Mouse (Mus musculus): Measurements from ENCODE around the gene Srrm4. TPM values are rescaled to one million over a fixed set of nuclear protein-coding genes. Genes with fewer than 3 reads are reported as not detected.

Gene Srrm4
- not detected for polyA plus RNA-seq (2017; shearing (Covaris generic))

DNA sequence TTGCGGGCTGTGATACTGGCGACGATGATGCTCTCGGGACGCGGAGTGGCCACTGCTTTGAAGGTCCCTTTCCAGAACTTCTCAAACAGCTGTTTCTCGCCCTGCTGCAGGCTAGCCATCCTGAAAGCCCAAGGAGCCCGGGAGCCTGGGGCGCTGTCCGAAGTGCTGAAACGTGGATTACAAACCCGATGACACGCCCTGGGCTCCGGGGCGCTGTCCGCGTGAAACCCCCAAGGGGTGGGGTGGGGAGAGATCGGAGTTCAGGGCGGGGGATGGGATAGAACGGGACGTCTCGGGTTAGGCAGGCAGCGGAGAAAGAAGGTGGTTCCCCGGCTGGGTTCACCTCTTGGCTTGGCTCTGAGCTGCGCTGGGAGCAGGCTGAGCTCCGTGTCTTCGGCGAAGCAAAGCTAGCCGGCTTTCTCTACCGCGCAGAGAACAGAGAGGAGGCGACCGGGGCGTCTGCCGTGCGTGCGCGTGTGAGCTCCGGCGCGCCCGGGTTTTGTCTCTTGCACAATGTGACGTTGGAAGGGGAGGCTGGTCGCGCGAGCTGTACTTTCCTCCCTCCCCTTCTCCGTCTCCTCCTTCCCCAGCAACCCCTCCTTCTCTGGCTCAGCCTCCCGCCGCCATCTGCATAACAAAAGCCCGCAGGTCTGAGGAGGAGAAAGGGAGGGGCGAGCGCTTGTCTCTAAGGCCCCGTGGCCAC, at the start of gene Srrm4:
Gene Srrm4 (minus strand): TSS at position 472 of the 703 bp plus-strand sequence.
- ATAC-seq = no peak

- no peak for ATAC-seq
Measured at GRCm38 (mm10) chr5:116592801-116593430, 1.3 kb upstream of the Srrm4 start.

DNA sequence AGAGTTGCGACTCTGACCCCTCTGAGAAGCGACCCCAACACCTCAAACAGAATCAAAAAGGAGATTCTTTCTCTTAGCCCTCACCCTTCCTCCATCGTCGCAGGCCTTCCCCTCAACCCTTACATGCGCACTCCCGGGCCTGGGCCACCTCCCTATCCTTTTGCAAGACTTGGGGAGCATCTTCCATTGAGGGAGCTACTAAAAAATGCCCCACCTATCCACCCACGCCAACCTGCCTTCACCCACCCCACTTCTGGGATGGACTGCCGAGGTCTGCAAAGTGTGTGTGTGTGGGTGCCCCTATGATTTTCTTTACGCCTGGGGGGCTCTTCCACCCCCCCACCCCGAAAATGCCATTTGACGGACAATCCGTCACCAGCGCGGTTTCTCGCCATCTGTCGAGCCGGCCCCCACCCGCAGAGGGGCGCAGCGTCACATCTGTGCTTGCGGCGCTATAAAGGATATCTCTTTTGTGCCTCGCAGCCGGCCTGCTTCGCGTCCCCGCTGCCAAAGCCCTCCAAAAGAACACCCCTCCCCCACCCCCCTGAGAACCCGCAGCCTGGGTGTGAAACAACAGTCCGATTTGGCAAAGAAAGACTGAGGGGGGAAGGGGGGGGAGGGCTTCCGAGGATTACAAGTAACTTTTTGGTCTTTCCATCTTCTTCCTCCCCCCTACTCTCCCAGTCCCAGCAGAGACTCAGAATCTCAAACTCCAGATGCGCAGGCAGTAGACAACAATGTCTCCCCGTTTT, 608 bp upstream of the Srrm4 start:
- ATAC-seq = no peak

- no peak for ATAC-seq
Measured at GRCm38 (mm10) chr5:116590698-116591097, 919 bp downstream of the Srrm4 start.

DNA sequence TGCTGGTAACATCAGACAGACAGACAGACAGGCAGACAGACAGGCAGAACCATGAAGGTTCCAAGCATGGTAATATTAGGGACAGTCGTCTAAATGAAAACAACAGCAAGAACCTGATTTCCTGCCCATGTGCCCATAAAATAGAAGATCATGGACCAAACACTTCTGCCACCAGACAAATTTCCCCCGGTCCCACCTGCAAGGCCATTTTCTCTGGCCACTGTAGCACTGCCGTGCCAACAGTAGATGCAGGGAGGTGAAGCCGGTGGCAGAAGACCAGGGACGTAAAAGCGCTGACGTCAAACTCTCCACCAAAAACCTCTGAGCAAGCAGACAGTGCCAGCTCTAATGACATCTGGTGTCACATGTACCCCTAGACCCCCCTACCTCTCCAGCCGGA, 2.0 kb downstream of the Srrm4 start:
- ATAC-seq = no peak

DNA sequence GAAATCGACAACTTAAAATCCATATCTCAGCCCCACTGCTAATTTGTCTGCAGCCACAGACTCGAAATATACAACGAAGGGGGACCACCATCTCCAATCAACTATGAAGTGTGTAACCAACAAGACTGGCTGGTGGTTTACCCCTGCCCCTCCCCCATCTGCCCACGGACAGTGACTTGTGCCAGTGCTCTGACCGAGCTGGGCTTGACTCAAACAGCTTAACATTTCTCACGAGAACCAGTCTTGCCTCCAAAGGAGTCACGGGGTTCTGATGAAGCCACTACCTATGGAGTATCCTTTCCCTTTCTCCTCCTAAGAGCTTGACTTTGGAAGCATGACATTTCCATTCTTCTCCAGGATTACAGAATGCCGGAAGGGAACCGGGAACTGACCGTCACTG, 2.8 kb downstream of the Srrm4 start:
- no peak for ATAC-seq

DNA sequence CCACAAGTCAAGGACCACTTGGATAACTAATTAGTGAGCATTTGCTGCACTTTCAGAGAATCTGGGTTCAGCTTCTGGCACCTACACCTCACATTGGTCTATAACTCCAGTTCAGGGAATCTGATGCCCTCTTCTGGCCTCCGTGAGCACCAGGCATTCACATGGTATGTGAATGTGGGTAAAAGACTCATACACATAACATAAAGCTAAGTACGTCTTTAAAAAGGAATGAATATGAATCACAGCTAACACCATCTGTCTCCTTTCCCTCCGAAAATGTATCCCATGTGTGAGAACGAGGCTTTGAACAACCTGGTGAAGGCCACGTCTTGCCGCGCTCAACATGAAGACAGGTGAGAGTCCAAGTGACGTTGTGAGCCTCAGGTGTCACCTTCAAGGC, 12.1 kb downstream of the Srrm4 start:
- ATAC-seq = no peak

GRCm38 (mm10) chr5:116577082-116577481, 14.5 kb downstream of the Srrm4 start:
- no peak for ATAC-seq

DNA sequence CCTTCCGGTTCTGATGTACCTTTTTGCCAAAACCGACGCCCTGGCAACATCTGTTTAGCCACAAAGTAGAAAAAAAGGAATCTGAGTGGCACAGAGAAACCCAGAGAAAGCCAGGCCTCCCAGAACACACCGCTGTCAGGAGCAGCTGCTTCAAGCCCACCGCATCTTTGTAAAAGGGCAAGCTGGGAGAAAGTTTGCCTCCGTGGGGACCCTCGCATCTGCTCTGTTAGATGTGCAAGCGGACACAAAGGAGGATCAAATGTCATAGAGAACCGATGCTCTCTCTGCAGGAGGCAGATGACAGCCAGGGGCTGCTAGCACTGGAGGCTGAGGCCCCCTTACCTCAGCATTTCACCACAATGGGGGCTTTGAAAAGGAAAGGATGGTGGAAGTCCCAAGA, 18.3 kb downstream of the Srrm4 start:
- no peak for ATAC-seq

- ATAC-seq = no peak
Measured at GRCm38 (mm10) chr5:116571936-116572335, 19.7 kb downstream of the Srrm4 start.

- ATAC-seq = no peak
Measured at GRCm38 (mm10) chr5:116571232-116571861, 20.3 kb downstream of the Srrm4 start.

- ATAC-seq = no peak
Measured at GRCm38 (mm10) chr5:116570566-116570965, 21.1 kb downstream of the Srrm4 start.

GRCm38 (mm10) chr5:116569629-116570028, 22.0 kb downstream of the Srrm4 start:
- no peak for ATAC-seq

- no peak for ATAC-seq
Measured at GRCm38 (mm10) chr5:116568050-116568449, 23.6 kb downstream of the Srrm4 start.

- no peak for ATAC-seq
Measured at GRCm38 (mm10) chr5:116567298-116567697, 24.3 kb downstream of the Srrm4 start.

GRCm38 (mm10) chr5:116566385-116567045, 25.1 kb downstream of the Srrm4 start:
- no peak for ATAC-seq

- ATAC-seq = no peak
Measured at GRCm38 (mm10) chr5:116565573-116565972, 26.0 kb downstream of the Srrm4 start.

DNA sequence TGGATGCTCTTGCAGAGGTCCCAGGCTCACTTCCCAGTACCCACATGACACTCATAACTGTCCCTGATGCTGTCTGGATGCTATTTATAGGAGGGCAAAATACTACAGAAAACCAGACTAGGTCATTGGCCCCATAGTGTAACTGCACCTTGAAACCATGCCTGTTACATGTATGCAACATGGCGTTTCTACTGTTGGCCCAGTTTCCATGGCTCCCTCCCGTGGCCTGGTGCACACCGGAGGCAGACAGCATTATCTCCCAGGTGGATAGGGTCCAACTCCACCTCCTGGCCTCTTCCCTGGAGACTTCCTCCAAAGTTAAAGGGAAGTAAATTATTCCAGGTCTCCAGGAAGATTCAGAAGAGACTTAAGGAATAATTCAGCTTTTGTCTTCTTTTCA, 27.2 kb downstream of the Srrm4 start:
- ATAC-seq = no peak

DNA sequence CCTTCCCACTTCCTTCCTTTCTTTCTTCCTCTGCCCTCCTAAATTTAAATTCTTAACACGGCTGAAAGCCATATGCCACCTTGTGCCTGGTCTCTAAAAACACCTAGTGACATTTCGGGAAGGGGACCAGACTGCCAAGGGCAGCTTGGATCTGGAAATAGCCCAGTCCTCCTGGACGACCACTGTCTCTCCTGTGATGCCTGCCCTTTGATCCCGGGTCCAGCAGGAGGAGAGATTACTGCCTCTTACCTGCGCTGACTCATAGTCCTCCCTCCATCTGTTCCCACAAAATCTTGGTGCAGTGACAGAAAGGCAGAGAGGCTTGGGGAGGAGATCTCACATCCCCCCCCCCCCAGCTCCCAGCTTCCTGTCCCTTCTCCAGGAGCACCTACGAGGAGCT, 27.9 kb downstream of the Srrm4 start:
- no peak for ATAC-seq

DNA sequence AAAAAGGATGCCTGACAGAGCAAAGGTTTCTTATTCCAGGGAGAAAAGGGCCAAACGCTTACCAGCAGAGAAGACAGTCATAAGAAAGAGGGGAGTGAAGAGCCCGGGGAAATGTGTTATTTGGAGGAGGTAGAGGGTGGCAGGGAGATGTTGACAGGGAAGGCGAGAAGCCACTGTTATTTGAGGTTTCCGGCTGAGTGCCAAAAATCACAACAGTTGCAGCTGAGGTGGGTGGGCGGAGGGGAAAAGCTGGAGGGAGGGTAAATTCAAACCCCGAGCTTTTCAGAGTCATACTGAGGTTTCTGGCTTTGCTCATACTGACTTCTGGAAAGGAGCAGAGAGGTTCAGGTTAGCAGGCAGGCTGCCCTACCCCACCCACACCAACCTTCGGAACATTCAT, 32.5 kb downstream of the Srrm4 start:
- no peak for ATAC-seq

DNA sequence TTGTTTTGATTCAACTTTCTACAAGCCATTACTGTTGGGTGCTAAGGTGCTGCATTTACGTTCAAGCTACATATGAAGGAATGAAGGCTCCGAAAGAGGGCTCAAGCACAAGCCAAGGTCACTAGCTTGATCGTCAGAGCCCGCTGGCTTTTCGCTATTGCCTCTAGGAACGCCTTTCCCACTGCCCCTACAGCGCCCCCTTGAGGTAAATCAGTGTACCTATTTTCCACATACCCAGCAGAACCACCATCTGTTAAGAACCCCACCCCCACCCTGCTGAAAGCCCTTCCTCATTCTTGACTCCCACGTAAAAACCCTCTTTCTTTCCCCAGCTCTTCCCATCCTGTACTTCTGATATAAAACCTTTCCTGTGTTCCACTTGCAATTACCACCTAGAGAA, 35.0 kb downstream of the Srrm4 start:
- no peak for ATAC-seq

DNA sequence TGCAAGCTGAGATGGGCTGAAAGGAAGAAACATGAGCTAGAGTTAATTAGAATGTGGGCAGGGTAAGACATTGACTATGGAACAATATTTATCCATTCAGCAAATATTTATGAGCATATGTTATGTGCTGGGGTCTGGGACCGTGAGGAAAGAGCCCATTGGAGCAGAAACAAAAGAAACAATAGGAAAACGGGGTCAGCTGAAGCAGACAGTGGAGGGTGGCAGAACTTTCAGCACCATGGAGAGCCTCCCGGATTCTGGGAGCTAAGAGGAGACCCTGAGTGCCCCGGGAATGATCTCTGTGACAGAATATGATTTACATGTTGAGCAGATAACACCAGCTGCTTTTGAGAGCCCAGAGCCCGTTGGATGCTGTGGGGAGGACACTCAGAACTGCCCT, 37.7 kb downstream of the Srrm4 start:
- no peak for ATAC-seq

GRCm38 (mm10) chr5:116553106-116553505, 38.5 kb downstream of the Srrm4 start:
- ATAC-seq = no peak

Data from inflammation-experienced regulatory T-cells, adult 6 months (primary cell).